Mouse (Mus musculus) heart, postnatal 0 days (tissue): ENCODE data around the gene Plxdc2.

Experiments
- CTCF ChIP-seq: IDR thresholded peaks from 2 replicates; pipeline ENCODE4 v1.5.1; 2016; ENCODE audit warnings: antibody characterized with exemption, control low read depth, low read depth
- EP300 ChIP-seq: IDR thresholded peaks from 2 replicates; pipeline ENCODE4 v1.6.1; 2016; ENCODE audit warnings: antibody characterized with exemption, low read depth

DNA sequence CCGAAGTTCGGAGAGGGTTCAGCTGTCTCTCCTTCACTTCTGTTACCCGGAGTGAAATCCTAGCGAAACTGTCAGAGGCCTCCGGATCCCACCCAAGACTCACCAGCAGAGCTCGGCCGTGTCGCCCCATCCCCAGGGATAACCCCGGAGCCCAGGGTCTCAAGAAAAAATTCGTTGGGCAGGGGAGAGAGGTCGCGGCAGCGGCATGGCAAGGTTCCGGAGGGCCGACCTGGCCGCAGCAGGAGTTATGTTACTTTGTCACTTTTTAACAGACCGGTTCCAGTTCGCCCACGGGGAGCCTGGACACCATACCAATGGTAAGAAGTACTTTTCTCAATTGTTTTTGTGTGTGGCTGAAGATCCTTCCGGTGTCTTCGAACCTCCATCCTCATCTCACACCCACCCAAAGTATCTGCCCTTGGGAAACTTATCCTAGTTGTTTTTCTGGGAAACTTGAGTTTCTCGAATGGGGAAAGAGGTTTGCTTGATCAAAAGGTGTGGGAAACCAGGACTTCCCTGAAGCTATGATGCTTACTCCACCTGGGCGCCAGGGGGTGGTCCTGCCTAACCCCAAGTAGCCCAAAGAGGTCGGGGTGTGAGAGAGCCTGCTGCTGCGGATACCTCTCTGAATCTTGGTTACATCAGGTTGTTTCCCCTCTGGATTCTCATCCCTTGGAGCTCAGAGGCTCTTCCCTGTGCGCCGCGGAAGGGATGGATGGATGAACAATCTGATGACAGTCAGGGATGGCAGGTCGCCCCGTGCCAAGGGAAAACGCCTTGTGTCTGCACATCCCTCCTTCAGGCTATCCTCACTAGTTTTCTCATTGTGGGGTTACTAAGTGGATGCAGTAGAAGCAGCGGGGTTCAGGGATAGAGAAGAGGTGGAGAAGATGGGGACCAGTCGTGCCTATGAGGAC, 1.1 kb downstream of the Plxdc2 start:
- TF ChIP-seq CTCF (0 out of 2 replicates have a peak, but pooled peaks have one; percentile 1), EP300 (no peak)
